Mouse (Mus musculus) C2C12 (cell line): ENCODE measurements at regions not wholly inside any gene's neighbourhood (a gene's known extent, or its start where the extent isn't known, plus 50 kb on each side); places are given as distances from the start of the nearest gene placed in this dataset.

Experiments
- CTCF ChIP-seq: IDR thresholded peaks from one replicate; pipeline ENCODE4 v1.5.1; 2011; ENCODE audit not compliant: control insufficient read depth, insufficient read depth, insufficient read length
- FOSL1 ChIP-seq: IDR thresholded peaks from one replicate; pipeline ENCODE4 v1.8.0; 2011; ENCODE audit warnings: mild to moderate bottlenecking, low read length; ENCODE audit not compliant: poor library complexity, insufficient read depth, severe bottlenecking
- USF1 ChIP-seq: IDR thresholded peaks from one replicate; pipeline ENCODE4 v1.6.1; 2011; ENCODE audit warnings: low read depth, mild to moderate bottlenecking, control low read depth, moderate library complexity

- TF ChIP-seq USF1 (no peak), CTCF (no peak), FOSL1 (no peak)
These were observed 101.0 kb upstream of the Pitx1 start for GRCm38 (mm10) chr13:55937000-55937399.
